Mouse (Mus musculus) testis, adult 2 months (tissue): ENCODE data around the gene Gm18596. TPM values are rescaled to one million over a fixed set of nuclear protein-coding genes. Genes with fewer than 3 reads are reported as not detected.

Experiments
- H3K27ac ChIP-seq: fragments of 200-500 bp; 2 replicates; pipeline ENCODE4 v1.5.1; 2012; ENCODE audit warnings: low read depth, low read length; ENCODE audit not compliant: control insufficient read depth, insufficient read depth
- H3K27me3 ChIP-seq: fragments of 200-500 bp; 2 replicates; pipeline ENCODE4 v1.6.1; 2012; ENCODE audit warnings: mild to moderate bottlenecking, low read length, moderate library complexity; ENCODE audit not compliant: control insufficient read depth, insufficient read depth
- H3K36me3 ChIP-seq: fragments of 200-500 bp; 2 replicates; pipeline ENCODE4 v1.6.1; 2012; ENCODE audit warnings: mild to moderate bottlenecking, low read length; ENCODE audit not compliant: control insufficient read depth, insufficient read depth
- H3K4me1 ChIP-seq: fragments of 200-500 bp; 2 replicates; pipeline ENCODE4 v1.6.1; 2012; ENCODE audit warnings: low read length; ENCODE audit not compliant: control insufficient read depth, insufficient read depth
- H3K4me3 ChIP-seq: fragments of 200-500 bp; 2 replicates; pipeline ENCODE4 v1.5.1; 2012; ENCODE audit warnings: low read depth, mild to moderate bottlenecking, low read length, moderate library complexity, mixed read lengths; ENCODE audit not compliant: control insufficient read depth
- CTCF ChIP-seq: fragments of 200-500 bp; IDR thresholded peaks from 2 replicates; pipeline ENCODE4 v1.5.1; 2012; ENCODE audit warnings: low read depth, mild to moderate bottlenecking, inconsistent platforms, low read length, moderate library complexity; ENCODE audit not compliant: control insufficient read depth, insufficient read depth, insufficient replicate concordance
- POLR2A ChIP-seq: fragments of 200-500 bp; IDR thresholded peaks from 2 replicates; pipeline ENCODE4 v1.6.1; 2012; ENCODE audit warnings: low read depth, mild to moderate bottlenecking, inconsistent platforms, low read length, moderate library complexity; ENCODE audit not compliant: control insufficient read depth
- polyA plus RNA-seq: library from polyadenylated mRNA; depleted of rRNA; stranded (reverse); fragments of >200 nt; gene quantifications from 2 replicates; pipeline ENCODE4 v1.2.3, GENCODE M21; 2012; rRNA removed

The Gm18596 gene
- polyA plus RNA-seq, 1 experiment: not detected

DNA sequence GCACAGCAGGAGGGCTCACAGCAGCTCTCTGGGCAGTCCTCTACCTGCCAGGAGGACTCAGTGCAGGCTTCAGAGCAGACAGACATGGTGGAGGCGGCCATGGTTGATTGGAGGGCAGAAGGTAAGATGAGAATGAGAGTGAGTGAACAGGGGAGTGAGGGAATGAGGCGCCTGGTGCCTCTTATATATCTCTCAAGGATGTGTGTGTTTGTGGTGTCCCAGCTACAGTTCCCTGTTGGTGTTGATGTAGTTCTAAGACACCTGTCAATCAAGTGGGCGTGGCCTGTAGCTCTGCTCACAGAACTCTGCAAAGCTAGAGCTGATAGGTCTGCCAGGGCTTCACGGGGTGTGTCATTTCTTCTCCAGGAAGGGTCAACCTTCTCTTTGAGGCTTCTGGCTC, 45.3 kb downstream of the Gm18596 start, which contains the start of gene Gm9508:
Gene Gm9508 (minus strand): TSS at position 101 of the 400 bp plus-strand sequence.
- Histone ChIP-seq H3K27ac (no peak within 1 kb of the TSS), H3K4me1 (no peaks in the 10 kb centered on the region), H3K27me3 (no peaks in the 10 kb centered on the region), H3K36me3 (no peaks in the 10 kb centered on the region), H3K4me3 (no peak within 1 kb of the TSS)
- TF ChIP-seq POLR2A (no peak), CTCF (no peak)

Other genes starting within 250 kb of the Gm18596 start
- gene Fam207a, start 226.9 kb downstream of the Gm18596 start, polyA plus RNA-seq: 10.4 and 10.7 TPM in 2 replicates
- 0.77 and 0.81 TPM in 2 replicates for gene Itgb2, start 212.4 kb downstream of the Gm18596 start, polyA plus RNA-seq
- gene Pttg1ip, start 160.9 kb downstream of the Gm18596 start, polyA plus RNA-seq: 127 and 131 TPM in 2 replicates
- 83.1 and 88.6 TPM in 2 replicates for gene Sumo3, start 136.5 kb downstream of the Gm18596 start, polyA plus RNA-seq
- gene Gm49325, start 136.4 kb downstream of the Gm18596 start, polyA plus RNA-seq: 0.72 TPM in 1 of 2 replicates, not detected in the other
- gene Ube2g2, start 120.4 kb downstream of the Gm18596 start, polyA plus RNA-seq: 66.1 and 70.3 TPM in 2 replicates
- gene Tspear, start 56.1 kb downstream of the Gm18596 start, polyA plus RNA-seq: 0.07 and 0.73 TPM in 2 replicates
- not detected in 2 replicates for gene Gm19402, start 51.9 kb downstream of the Gm18596 start, polyA plus RNA-seq
- gene Gm9508, start 45.4 kb downstream of the Gm18596 start, polyA plus RNA-seq: not detected in 2 replicates
- gene Gm10272, start 36.0 kb downstream of the Gm18596 start, polyA plus RNA-seq: not detected in 2 replicates
- not detected in 2 replicates for gene Gm10024, start 31.2 kb downstream of the Gm18596 start, polyA plus RNA-seq
- gene Gm10142, start 26.8 kb downstream of the Gm18596 start, polyA plus RNA-seq: not detected in 2 replicates
- gene Krtap12-1, start 22.0 kb downstream of the Gm18596 start, polyA plus RNA-seq: not detected in 2 replicates
- gene Gm10100, start 16.2 kb downstream of the Gm18596 start, polyA plus RNA-seq: not detected in 2 replicates
- gene Gm9736, start 8.7 kb upstream of the Gm18596 start, polyA plus RNA-seq: not detected in 2 replicates
- gene Gm3233, start 17.0 kb upstream of the Gm18596 start, polyA plus RNA-seq: not detected in 2 replicates
- gene Gm3238, start 28.7 kb upstream of the Gm18596 start, polyA plus RNA-seq: not detected in 2 replicates
- not detected in 2 replicates for gene Gm7138, start 34.3 kb upstream of the Gm18596 start, polyA plus RNA-seq
- gene Gm3250, start 39.9 kb upstream of the Gm18596 start, polyA plus RNA-seq: not detected in 2 replicates
- gene Gm7137, start 45.6 kb upstream of the Gm18596 start, polyA plus RNA-seq: not detected in 2 replicates
- not detected in 2 replicates for gene Gm9639, start 52.4 kb upstream of the Gm18596 start, polyA plus RNA-seq
- gene Gm19668, start 56.5 kb upstream of the Gm18596 start, polyA plus RNA-seq: not detected in 2 replicates
- not detected in 2 replicates for gene Gm9507, start 69.2 kb upstream of the Gm18596 start, polyA plus RNA-seq
- not detected in 2 replicates for gene Gm2696, start 72.0 kb upstream of the Gm18596 start, polyA plus RNA-seq
- 1.2 and 1.4 TPM in 2 replicates for gene Krtap10-4, start 84.5 kb upstream of the Gm18596 start, polyA plus RNA-seq
- gene Krtap10-10, start 93.3 kb upstream of the Gm18596 start, polyA plus RNA-seq: not detected in 2 replicates
- gene Gm36176, start 104.2 kb upstream of the Gm18596 start, polyA plus RNA-seq: not detected in 2 replicates
- gene Gm10318, start 110.2 kb upstream of the Gm18596 start, polyA plus RNA-seq: not detected in 2 replicates
- not detected in 2 replicates for gene Gm3285, start 119.3 kb upstream of the Gm18596 start, polyA plus RNA-seq
- 0.57 and 1.1 TPM in 2 replicates for gene Lrrc3, start 159.9 kb upstream of the Gm18596 start, polyA plus RNA-seq
- gene Trpm2, start 227.9 kb upstream of the Gm18596 start, polyA plus RNA-seq: 0.17 and 0.30 TPM in 2 replicates
- 61.7 and 72.6 TPM in 2 replicates for gene 1810043G02Rik, start 235.9 kb upstream of the Gm18596 start, polyA plus RNA-seq